Mouse (Mus musculus) cerebral cortex, adult 2 months (tissue): ENCODE results near the gene Kat2a.

Source experiments
- WGBS: fragments of 180-500 bp; shearing (Covaris S2); methylation state at CpG from one replicate; pipeline ENCODE4 v1.1.7; 2018; 5-methylcytosine and 5-hydroxymethylcytosine counted together

Gene Kat2a

DNA sequence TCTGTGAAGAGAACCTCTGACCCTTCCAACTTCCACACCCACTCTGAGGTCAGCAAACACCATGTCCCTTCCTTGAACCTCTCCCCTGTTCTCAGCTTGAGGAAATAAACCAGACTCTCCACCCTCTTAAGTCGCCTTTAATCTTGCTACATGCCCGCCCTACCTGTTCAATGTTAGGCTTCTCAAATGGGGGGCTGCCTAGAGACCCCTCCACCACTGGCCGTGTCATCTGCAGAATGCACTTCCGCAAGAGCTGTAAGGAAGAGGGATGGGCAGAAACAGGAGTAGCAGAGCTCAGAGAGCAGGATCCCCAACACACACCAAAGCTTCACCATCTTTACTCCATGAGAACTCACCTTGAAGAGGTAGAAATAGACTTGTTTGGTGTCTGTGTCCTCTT is 1.3 kb downstream of the Kat2a start:
- WGBS, result 79% methylated on average over 4 of the region's 4 CpGs

DNA sequence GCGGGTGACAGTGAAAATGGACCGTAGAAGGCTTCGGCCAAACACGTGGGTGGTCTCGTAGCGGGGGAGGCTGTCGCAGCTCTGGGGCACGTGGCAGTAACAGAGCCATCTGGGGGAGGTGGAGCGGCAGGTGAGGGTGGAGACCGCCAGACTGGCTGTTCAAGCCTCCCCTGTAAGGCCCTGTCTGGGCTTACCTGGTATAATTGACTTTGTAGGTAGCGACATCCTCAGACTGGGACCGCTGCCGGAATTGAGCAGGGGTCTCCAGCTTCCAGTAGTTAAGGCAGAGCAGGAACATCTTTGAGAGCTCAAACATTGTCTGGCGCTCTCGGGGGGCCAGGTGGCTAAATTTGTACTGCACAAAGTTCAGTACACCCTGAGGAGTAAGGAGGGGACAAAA is 1.7 kb downstream of the Kat2a start:
- 81% methylated on average over 15 of the region's 15 CpGs for WGBS

DNA sequence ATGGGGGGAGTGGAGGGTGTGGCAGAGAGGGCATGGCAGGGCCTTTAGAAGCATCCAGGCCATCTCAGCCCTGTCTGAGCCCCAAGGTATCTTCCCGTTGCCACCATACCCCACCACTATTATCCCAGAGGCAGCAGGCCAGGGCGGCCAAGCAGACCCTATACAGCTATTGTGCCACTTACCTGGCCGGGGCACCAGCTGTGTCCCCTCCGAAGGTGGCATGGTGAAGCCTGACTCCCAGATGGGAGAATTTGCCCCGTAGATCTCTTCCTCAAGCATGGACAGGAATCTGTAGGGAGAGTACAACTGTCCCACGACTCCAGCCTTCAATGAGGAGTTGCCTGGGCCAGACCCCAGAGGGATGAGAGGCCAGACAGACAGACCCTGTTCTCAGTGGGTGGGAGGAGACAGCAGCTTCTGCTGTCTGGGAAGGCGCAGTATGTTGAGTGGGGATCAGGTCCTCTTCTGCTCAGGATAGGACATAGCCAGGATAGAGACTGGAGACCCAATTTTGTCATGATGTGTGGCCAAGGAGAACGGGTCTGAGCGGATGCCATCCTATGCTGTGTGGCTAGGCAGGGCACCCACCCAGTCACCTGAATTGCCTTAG is 3.0 kb downstream of the Kat2a start:
- WGBS, result 94% methylated on average over 9 of the region's 9 CpGs

GRCm38 (mm10) chr11:100705095-100705747 is 7.0 kb downstream of the Kat2a start:
- WGBS, result 94% methylated on average over 23 of the region's 23 CpGs

GRCm38 (mm10) chr11:100703851-100704531 is 8.3 kb downstream of the Kat2a start, which contains the start of gene Dhx58:
TSS of gene Dhx58 (minus strand) at chr11:100704271.
- 49% methylated on average over 7 of the region's 7 CpGs for WGBS

GRCm38 (mm10) chr11:100703366-100703765 is 8.9 kb downstream of the Kat2a start:
- 76% methylated on average over 11 of the region's 11 CpGs for WGBS

GRCm38 (mm10) chr11:100702906-100703305 is 9.4 kb downstream of the Kat2a start:
- 43% methylated on average over 7 of the region's 7 CpGs for WGBS

DNA sequence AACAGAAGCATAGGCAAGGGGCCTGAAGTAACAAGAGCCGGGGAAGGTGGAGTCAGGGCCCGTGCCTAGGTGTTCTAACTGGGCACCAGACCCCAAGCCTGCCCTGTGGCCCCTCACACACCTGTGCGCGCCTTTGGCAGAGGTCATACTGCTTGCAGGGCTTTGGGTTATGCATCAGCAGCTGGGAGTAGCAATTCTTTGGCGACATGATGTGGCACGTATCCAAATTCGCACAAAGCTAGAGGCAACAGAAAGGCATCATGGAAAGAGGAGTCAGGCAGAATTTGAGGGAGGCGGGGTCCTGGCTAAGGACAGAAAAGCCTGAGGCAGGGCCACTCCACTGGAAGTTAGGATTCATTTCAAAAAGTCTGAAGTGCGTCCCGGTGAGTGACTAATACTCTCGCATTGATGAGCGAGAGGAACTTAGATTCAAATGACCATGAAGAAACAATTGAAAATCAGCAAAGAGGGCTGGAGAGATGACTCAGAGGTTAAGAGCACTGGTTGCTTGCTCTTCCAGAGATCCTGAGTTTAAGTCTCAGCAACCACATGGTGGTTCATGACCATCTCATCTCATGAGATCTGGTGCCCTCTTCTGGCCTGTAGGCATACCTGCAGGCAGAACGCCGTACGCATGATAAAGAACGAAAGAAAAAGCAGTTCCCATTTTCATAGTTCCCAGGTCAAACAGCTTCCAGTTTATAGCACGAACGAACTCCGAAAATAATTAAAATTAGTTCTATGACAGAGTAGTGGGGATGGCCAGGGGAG is 10.0 kb downstream of the Kat2a start:
- 37% methylated on average over 19 of the region's 19 CpGs for WGBS

- WGBS, result 34% methylated on average over 14 of the region's 14 CpGs
These were observed 11.0 kb downstream of the Kat2a start for GRCm38 (mm10) chr11:100701301-100701700.

GRCm38 (mm10) chr11:100700710-100701109 is 11.6 kb downstream of the Kat2a start:
- WGBS, result 88% methylated on average over 3 of the region's 3 CpGs

DNA sequence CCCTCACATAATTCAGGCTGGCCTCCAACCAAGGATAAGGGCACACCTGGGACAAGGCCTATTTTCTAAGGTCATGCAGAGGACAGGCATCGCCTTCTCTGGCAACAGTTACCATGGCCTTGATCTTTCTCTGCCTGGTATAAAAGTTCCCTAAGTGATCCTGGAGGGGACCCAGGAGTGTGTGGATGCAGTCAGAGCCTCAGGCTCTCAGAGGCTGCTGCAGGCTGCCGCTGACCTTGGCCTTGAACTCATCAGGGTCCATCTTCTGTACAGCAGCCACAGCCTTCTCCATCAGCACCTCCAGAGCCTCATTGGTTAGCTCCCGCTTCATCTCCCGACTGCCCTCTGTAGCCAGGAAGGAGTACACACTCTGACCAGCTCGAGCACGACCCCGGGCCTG is 14.3 kb downstream of the Kat2a start:
- 88% methylated on average over 7 of the region's 7 CpGs for WGBS

DNA sequence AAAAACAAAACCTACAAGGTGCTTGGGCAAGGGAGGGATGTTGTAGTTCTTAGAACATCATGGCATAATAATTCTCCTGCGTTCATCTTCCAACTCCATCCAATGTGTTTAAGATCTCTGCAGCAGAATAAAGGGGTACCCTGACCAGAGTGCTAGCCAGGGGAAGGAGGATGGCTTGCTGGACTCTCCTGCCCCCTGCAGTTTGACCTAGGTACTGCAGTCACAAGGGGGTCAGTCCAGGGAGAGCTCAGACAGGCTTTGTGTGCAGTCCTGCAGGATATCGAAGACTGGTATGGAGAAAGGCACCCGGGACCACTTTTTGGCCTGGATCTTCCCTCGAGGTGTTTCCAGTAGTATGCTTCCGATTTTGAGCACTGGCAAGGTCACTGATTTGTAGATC is 17.3 kb downstream of the Kat2a start:
- WGBS, result 50% methylated on average over 5 of the region's 5 CpGs

- WGBS, result 54% methylated on average over 5 of the region's 5 CpGs
These were observed 19.1 kb downstream of the Kat2a start for GRCm38 (mm10) chr11:100693154-100693553.

DNA sequence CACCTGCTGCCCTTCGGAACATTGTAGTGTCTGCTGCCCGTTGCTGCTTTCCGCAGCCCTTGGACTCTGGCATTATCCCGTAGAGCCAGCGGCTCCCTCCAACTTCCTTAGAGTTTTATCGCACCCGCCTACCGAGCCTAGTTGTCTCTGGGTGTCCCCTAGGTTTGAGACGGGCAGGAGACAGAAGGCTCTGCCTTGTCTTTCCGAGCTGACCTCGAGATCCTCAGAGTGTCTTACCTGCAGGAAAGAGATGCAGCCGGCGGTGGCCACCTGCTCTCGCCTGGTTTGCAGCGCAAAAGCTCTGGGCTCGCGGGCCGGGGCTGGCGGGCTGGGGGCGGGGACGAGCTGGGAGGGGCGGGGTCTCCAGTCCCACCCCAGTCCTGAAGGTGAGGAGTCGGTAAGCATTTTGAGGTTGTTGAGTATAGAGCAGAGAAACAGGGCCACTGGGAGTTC is 20.1 kb downstream of the Kat2a start, which contains the start of gene Zfp385c:
Zfp385c (minus strand) TSS at position 292 of the 453 bp plus-strand sequence.
- WGBS, result 17% methylated on average over 23 of the region's 23 CpGs

GRCm38 (mm10) chr11:100690389-100690788 is 21.9 kb downstream of the Kat2a start:
- 54% methylated on average over 7 of the region's 7 CpGs for WGBS

DNA sequence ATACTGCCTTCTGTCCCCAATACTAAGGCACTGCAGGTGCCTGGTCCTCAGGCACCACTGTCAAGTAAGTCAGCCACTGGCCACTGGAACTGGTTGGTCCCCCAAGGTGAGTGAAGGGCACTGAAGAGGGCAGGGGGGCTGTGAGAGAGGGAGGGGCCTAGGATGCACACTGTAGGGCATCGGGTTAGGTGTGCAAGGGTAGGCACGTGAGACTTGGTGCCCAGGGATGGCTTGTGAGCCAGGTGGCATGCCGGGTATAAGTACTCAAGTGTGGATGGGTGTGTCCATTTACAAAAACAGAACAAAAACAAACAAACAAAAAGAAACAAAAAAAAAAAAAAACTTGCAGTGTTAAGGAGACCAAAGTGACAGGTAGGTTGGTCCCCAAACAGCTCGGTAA is 23.8 kb downstream of the Kat2a start:
- 82% methylated on average over 4 of the region's 4 CpGs for WGBS

DNA sequence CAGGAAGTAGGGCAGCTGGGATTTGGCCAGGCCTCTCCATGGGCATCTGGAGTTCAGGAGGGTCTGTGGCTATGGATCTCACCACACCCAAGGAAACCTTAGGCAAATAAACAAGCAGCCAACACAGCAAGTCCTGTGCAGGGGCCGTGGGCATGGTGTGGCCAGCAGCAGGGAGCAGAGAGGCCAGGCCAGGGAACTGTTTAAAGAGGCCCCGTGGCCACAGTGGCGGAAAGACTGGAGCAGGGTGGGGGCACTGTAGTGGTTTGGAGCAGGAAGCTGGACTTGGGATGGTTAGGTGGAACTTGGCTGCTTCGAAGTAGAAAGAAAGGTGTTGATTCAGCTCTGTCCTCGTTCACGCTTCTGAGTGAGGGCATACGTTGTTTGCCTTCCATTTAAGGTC is 25.0 kb downstream of the Kat2a start:
- WGBS, result 84% methylated on average over 7 of the region's 7 CpGs

- 68% methylated on average over 3 of the region's 3 CpGs for WGBS
These were observed 26.9 kb downstream of the Kat2a start for GRCm38 (mm10) chr11:100685371-100685770.

GRCm38 (mm10) chr11:100684084-100684483 is 28.2 kb downstream of the Kat2a start:
- 69% methylated on average over 2 of the region's 2 CpGs for whole genome bisulfite sequencing

DNA sequence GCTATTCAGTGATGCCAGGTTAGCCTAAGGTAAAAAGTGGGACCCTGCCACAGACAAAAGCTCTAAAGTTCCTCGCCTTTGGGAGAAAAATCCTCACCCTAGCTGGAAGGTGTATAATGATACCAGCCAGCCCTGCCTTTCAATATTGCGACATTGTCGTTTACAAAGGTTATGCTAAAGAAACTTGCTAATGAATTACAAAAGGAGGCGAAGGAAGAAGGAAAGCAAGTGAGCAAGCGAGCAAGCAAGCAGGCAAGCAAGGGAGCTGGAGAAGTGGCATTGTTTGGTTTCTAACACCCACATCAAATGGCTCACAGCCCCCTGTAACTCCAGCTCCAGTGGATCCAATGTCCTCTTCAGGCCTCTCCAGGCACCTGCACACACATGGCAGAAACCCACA is 29.7 kb downstream of the Kat2a start:
- 86% methylated on average over 5 of the region's 5 CpGs for WGBS

GRCm38 (mm10) chr11:100681826-100682225 is 30.4 kb downstream of the Kat2a start:
- WGBS, result 81% methylated on average over 5 of the region's 5 CpGs

DNA sequence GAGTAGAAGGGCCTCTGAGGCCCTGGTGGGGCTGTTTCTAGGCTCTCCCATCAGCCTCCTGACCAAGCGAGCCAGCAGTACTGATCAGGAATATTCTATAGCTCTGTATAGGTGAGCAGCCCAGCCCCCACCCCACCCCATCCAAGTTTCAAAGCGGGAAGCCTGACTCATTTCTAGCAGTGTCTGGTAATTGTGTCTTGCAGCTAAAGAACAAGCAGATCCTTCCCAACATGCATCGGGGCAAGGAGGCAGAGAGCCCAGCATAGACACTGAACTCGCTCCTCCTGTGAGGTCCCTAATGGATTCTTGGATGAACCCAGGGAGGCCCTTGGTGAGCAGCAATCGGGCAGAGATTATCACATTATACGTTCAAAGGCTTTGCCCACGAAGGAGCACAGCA is 34.5 kb downstream of the Kat2a start:
- 45% methylated on average over 7 of the region's 7 CpGs for WGBS
